Mouse (Mus musculus): ENCODE measurements around the gene Skap1.
A peak's percentile ranks its signal among the peaks of the same experiment; 100 is the strongest.

Gene Skap1

GRCm38 (mm10) chr11:96463986-96464715 lies at the start of gene Skap1:
Gene Skap1 (plus strand): TSS chr11:96464593.
- no peak for DNase-seq

- DNase-seq, result no peak
These were observed 43.3 kb upstream of the Skap1 start for GRCm38 (mm10) chr11:96421074-96421473.

GRCm38 (mm10) chr11:96421517-96422265 lies 42.7 kb upstream of the Skap1 start:
- DNase-seq, result no peak

- DNase-seq, result no peak
These were observed 39.2 kb upstream of the Skap1 start for GRCm38 (mm10) chr11:96425193-96425592.

GRCm38 (mm10) chr11:96426191-96426590 lies 38.2 kb upstream of the Skap1 start:
- no peak for DNase-seq

- no peak for DNase-seq
These were observed 37.6 kb upstream of the Skap1 start for GRCm38 (mm10) chr11:96426805-96427204.

GRCm38 (mm10) chr11:96429062-96429461 lies 35.3 kb upstream of the Skap1 start:
- DNase-seq, result no peak

- DNase-seq, result no peak
These were observed 34.5 kb upstream of the Skap1 start for GRCm38 (mm10) chr11:96429891-96430290.

GRCm38 (mm10) chr11:96431871-96432270 lies 32.5 kb upstream of the Skap1 start:
- DNase-seq, result no peak

GRCm38 (mm10) chr11:96434888-96435287 lies 29.5 kb upstream of the Skap1 start:
- DNase-seq, result no peak

- DNase-seq, result peak; percentile 29
These were observed 27.9 kb upstream of the Skap1 start for GRCm38 (mm10) chr11:96436525-96436924.

- peak; percentile 41 for DNase-seq
These were observed 25.6 kb upstream of the Skap1 start for GRCm38 (mm10) chr11:96438787-96439186.

GRCm38 (mm10) chr11:96441546-96442185 lies 22.7 kb upstream of the Skap1 start:
- no peak for DNase-seq

- no peak for DNase-seq
These were observed 21.9 kb upstream of the Skap1 start for GRCm38 (mm10) chr11:96442468-96442867.

GRCm38 (mm10) chr11:96447931-96448330 lies 16.5 kb upstream of the Skap1 start:
- DNase-seq, result no peak

- DNase-seq, result no peak
These were observed 9.3 kb upstream of the Skap1 start for GRCm38 (mm10) chr11:96455111-96455510.

GRCm38 (mm10) chr11:96455699-96456326 lies 8.6 kb upstream of the Skap1 start:
- DNase-seq, result no peak

GRCm38 (mm10) chr11:96456508-96457305 lies 7.7 kb upstream of the Skap1 start:
- DNase-seq, result no peak

- no peak for DNase-seq
These were observed 2.6 kb upstream of the Skap1 start for GRCm38 (mm10) chr11:96461766-96462165.

GRCm38 (mm10) chr11:96462191-96462752 lies 2.1 kb upstream of the Skap1 start:
- DNase-seq, result peak; percentile 46

- DNase-seq, result no peak
These were observed 295 bp downstream of the Skap1 start for GRCm38 (mm10) chr11:96464716-96465060.

GRCm38 (mm10) chr11:96465426-96466056 lies 1.1 kb downstream of the Skap1 start:
- no peak for DNase-seq

Data from right cerebral cortex, postnatal 4 days (tissue).